Mouse (Mus musculus) adrenal gland, postnatal 4 days (tissue): Measurements from ENCODE around the gene Josd1. TPM values are rescaled to one million over a fixed set of nuclear protein-coding genes. Genes with fewer than 3 reads are reported as not detected.

Experiments
- DNase-seq, 2 experiments: peaks; one replicate each; pipeline ENCODE4 v3.0.0; 2021 to 2022; ENCODE audit warnings: low spot score in 2 of 2, mixed read lengths in 2 of 2
- long read RNA-seq, 2 experiments: library from polyadenylated mRNA; stranded (forward); transcript quantifications; one replicate each; pipeline ENCODE4 v2.0.0; 2021
- total RNA-seq, 2 experiments: library from RNA; stranded (reverse); gene quantifications; 2 replicates each; pipeline ENCODE4 v1.2.3; 2021

Gene Josd1
- total RNA-seq = 10 to 100 TPM; 29.3 to 33.5 TPM
- long read RNA-seq, experiment 1, partial matches to known transcripts = 0 of 10 reads
- long read RNA-seq, experiment 1, other reads (novel, unspliced or antisense) = 6 of 10 reads
- long read RNA-seq, experiment 2, transcript Josd1-201 (4 exons, 3,440 nt) = major isoform, 31 of 39 reads
- long read RNA-seq, experiment 2, partial matches to known transcripts = 5 of 39 reads
- long read RNA-seq, experiment 2, other reads (novel, unspliced or antisense) = 3 of 39 reads

- DNase-seq = peak; percentile 93 to 95
Observed at GRCm38 (mm10) chr15:79687646-79688267, at the start of gene Josd1. Gene Josd1 (minus strand): TSS chr15:79687919.

- no peak for DNase-seq
Observed at GRCm38 (mm10) chr15:79734311-79734710, 46.6 kb upstream of the Josd1 start.

- no peak for DNase-seq
Observed at GRCm38 (mm10) chr15:79733640-79734039, 45.9 kb upstream of the Josd1 start.

GRCm38 (mm10) chr15:79733192-79733591 is 45.5 kb upstream of the Josd1 start:
- DNase-seq = no peak

GRCm38 (mm10) chr15:79731554-79731953 is 43.8 kb upstream of the Josd1 start:
- no peak for DNase-seq

GRCm38 (mm10) chr15:79728731-79729388 is 41.1 kb upstream of the Josd1 start:
- DNase-seq = no peak

GRCm38 (mm10) chr15:79728311-79728710 is 40.6 kb upstream of the Josd1 start:
- no peak for DNase-seq

GRCm38 (mm10) chr15:79727840-79728239 is 40.1 kb upstream of the Josd1 start:
- DNase-seq = no peak

- no peak for DNase-seq
Observed at GRCm38 (mm10) chr15:79725190-79725789, 37.6 kb upstream of the Josd1 start.

- DNase-seq = no peak
Observed at GRCm38 (mm10) chr15:79723439-79723838, 35.7 kb upstream of the Josd1 start.

GRCm38 (mm10) chr15:79720796-79721195 is 33.1 kb upstream of the Josd1 start:
- DNase-seq = no peak

GRCm38 (mm10) chr15:79720267-79720666 is 32.5 kb upstream of the Josd1 start:
- DNase-seq = no peak

GRCm38 (mm10) chr15:79716710-79717109 is 29.0 kb upstream of the Josd1 start:
- no peak for DNase-seq

GRCm38 (mm10) chr15:79715646-79716045 is 27.9 kb upstream of the Josd1 start:
- no peak for DNase-seq

GRCm38 (mm10) chr15:79708229-79708822 is 20.6 kb upstream of the Josd1 start:
- DNase-seq = no peak

GRCm38 (mm10) chr15:79706603-79707214 is 19.0 kb upstream of the Josd1 start:
- no peak for DNase-seq

- DNase-seq = no peak
Observed at GRCm38 (mm10) chr15:79697558-79698187, 10.0 kb upstream of the Josd1 start.

- no peak for DNase-seq
Observed at GRCm38 (mm10) chr15:79697011-79697410, 9.3 kb upstream of the Josd1 start.

- DNase-seq = no peak
Observed at GRCm38 (mm10) chr15:79696508-79696907, 8.8 kb upstream of the Josd1 start.

- DNase-seq = no peak
Observed at GRCm38 (mm10) chr15:79695516-79695915, 7.8 kb upstream of the Josd1 start.

- DNase-seq = no peak
Observed at GRCm38 (mm10) chr15:79694512-79694911, 6.8 kb upstream of the Josd1 start.
